Mouse (Mus musculus) 3134 (cell line): ENCODE measurements around the gene Pla2g1b.

ENCODE experiments used
- DNase-seq: peaks from one replicate; pipeline ENCODE4 v3.0.0-alpha.2; 2011; ENCODE audit warnings: low spot score; ENCODE audit not compliant: insufficient read length; ENCODE audit errors: extremely low read depth

Pla2g1b gene

GRCm38 (mm10) chr5:115444130-115444529 is 21.9 kb upstream of the Pla2g1b start:
- no peak for DNase-seq

- no peak for DNase-seq
These were observed 19.0 kb upstream of the Pla2g1b start for GRCm38 (mm10) chr5:115447108-115447507.

- DNase-seq, result no peak
These were observed 16.8 kb upstream of the Pla2g1b start for GRCm38 (mm10) chr5:115449247-115449646.

GRCm38 (mm10) chr5:115450410-115451317 is 15.4 kb upstream of the Pla2g1b start:
- no peak for DNase-seq

GRCm38 (mm10) chr5:115454422-115455090 is 11.5 kb upstream of the Pla2g1b start:
- no peak for DNase-seq

- DNase-seq, result no peak
These were observed 10.2 kb upstream of the Pla2g1b start for GRCm38 (mm10) chr5:115455838-115456237.

- DNase-seq, result no peak
These were observed 7.1 kb upstream of the Pla2g1b start for GRCm38 (mm10) chr5:115458918-115459317.

- DNase-seq, result no peak
These were observed 1.5 kb upstream of the Pla2g1b start for GRCm38 (mm10) chr5:115464408-115465115.

GRCm38 (mm10) chr5:115469791-115470190 is 3.7 kb downstream of the Pla2g1b start:
- DNase-seq, result peak; percentile 63

GRCm38 (mm10) chr5:115470766-115471531 is 4.9 kb downstream of the Pla2g1b start:
- DNase-seq, result no peak

- no peak for DNase-seq
These were observed 7.1 kb downstream of the Pla2g1b start for GRCm38 (mm10) chr5:115473191-115473590.

GRCm38 (mm10) chr5:115474174-115474828 is 8.2 kb downstream of the Pla2g1b start:
- no peak for DNase-seq

GRCm38 (mm10) chr5:115475337-115476106 is 9.5 kb downstream of the Pla2g1b start:
- DNase-seq, result no peak

- DNase-seq, result no peak
These were observed 10.2 kb downstream of the Pla2g1b start for GRCm38 (mm10) chr5:115476107-115476727.

GRCm38 (mm10) chr5:115479561-115479960 is 13.5 kb downstream of the Pla2g1b start:
- DNase-seq, result no peak

GRCm38 (mm10) chr5:115480101-115480500 is 14.0 kb downstream of the Pla2g1b start:
- no peak for DNase-seq

- no peak for DNase-seq
These were observed 16.6 kb downstream of the Pla2g1b start for GRCm38 (mm10) chr5:115482390-115483265.

GRCm38 (mm10) chr5:115483385-115483784 is 17.3 kb downstream of the Pla2g1b start:
- no peak for DNase-seq
